Mouse (Mus musculus) lung, adult 2 months (tissue): ENCODE results near the gene Sidt2.

Experiments used
- CTCF ChIP-seq: fragments of 200-500 bp; IDR thresholded peaks from 2 replicates; pipeline ENCODE4 v1.5.1; 2011; ENCODE audit warnings: mild to moderate bottlenecking, low read length, control low read depth; ENCODE audit not compliant: insufficient read depth
- POLR2A ChIP-seq: fragments of 200-500 bp; IDR thresholded peaks from 2 replicates; pipeline ENCODE4 v1.6.1; 2011; ENCODE audit warnings: low read depth, mild to moderate bottlenecking, control low read depth, low read length, borderline replicate concordance; ENCODE audit errors: extremely low read depth

DNA sequence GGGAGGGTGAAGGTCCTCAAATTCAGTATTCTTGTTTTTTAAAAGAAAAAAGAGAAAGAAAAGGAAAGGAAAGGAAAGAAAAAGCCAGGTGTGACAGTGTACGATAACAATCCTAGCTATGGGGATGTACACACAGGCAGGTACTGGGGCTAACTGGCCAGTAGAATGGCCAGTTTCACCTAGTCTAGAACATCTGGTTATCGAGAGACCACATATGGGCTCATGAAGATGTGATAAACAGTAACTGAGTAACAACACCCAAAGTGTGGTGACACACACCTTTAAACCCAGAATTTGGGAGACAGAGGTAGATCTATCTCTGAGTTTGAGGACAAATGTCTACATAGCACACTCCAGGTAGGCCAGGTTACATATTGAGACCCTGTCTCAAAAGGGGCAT lies 24.7 kb upstream of the Sidt2 start:
- TF ChIP-seq CTCF, result no peak
- TF ChIP-seq POLR2A, result no peak
